Mouse (Mus musculus) kidney, embryonic 15.5 days (tissue): ENCODE results near the gene Vmn1r148. TPM values are rescaled to one million over a fixed set of nuclear protein-coding genes. Genes with fewer than 3 reads are reported as not detected.
"Not testable (repeated sequence)": the region's sequence is repeated elsewhere in the genome, so short reads cannot be mapped to it uniquely, and the experiment has no call there.

Experiments
- ATAC-seq: fragments of 200-750 bp; cut with Nextera tagmentation; replicated peaks from 2 replicates; pipeline ENCODE4 v1.8.0; 2017; ENCODE audit warnings: moderate TSS enrichment; ENCODE audit not compliant: low FRiP score
- H3K27ac ChIP-seq: fragments of 300-500 bp; sonication (generic); 2 replicates; pipeline ENCODE4 v1.5.1; 2015; ENCODE audit warnings: mild to moderate bottlenecking, inconsistent platforms
- H3K27me3 ChIP-seq: fragments of 300-500 bp; sonication (generic); 2 replicates; pipeline ENCODE4 v1.6.1; 2015; ENCODE audit warnings: inconsistent platforms
- H3K36me3 ChIP-seq: fragments of 300-500 bp; sonication (generic); 2 replicates; pipeline ENCODE4 v1.6.1; 2015; ENCODE audit warnings: inconsistent platforms
- H3K4me1 ChIP-seq: fragments of 300-500 bp; sonication (generic); 2 replicates; pipeline ENCODE4 v1.6.1; 2015; ENCODE audit warnings: inconsistent platforms
- H3K4me2 ChIP-seq: fragments of 300-500 bp; sonication (generic); 2 replicates; pipeline ENCODE4 v1.6.1; 2015; ENCODE audit warnings: moderate library complexity, mild to moderate bottlenecking, inconsistent platforms
- H3K4me3 ChIP-seq: fragments of 300-500 bp; sonication (generic); replicated peaks from 2 replicates; pipeline ENCODE4 v1.5.1; 2015; ENCODE audit warnings: mild to moderate bottlenecking, inconsistent platforms
- H3K9ac ChIP-seq: fragments of 300-500 bp; sonication (generic); 2 replicates; pipeline ENCODE4 v1.6.1; 2015; ENCODE audit warnings: mild to moderate bottlenecking, inconsistent platforms
- H3K9me3 ChIP-seq: fragments of 300-500 bp; sonication (generic); replicated peaks from 2 replicates; pipeline ENCODE4 v1.6.1; 2016; ENCODE audit warnings: inconsistent platforms
- WGBS: fragments of 180-500 bp; shearing (Covaris S2); methylation state at CpG from one replicate; pipeline ENCODE4 v1.1.7; 2015; ENCODE audit warnings: mixed read lengths; 5-methylcytosine and 5-hydroxymethylcytosine counted together
- polyA plus RNA-seq: library from polyadenylated mRNA; unstranded; fragments of >200 nt; fragmentation: Nextera tagmentation; extraction: Ambion mirVana; gene quantifications from 2 replicates; pipeline ENCODE4 v1.2.1, GENCODE M21; 2015

Vmn1r148 gene
- not detected in 2 replicates for polyA plus RNA-seq

- not testable (repeated sequence) for H3K36me3 ChIP-seq, ATAC-seq, H3K4me1 ChIP-seq, H3K9me3 ChIP-seq, H3K4me3 ChIP-seq, H3K27me3 ChIP-seq, H3K4me2 ChIP-seq, H3K9ac ChIP-seq, H3K27ac ChIP-seq
- no CpG with 5 or more reads among the region's 3 CpGs for WGBS
Observed at GRCm38 (mm10) chr7:22413283-22413682, at the start of gene Vmn1r148. Gene Vmn1r148 (plus strand): TSS chr7:22413583.

- WGBS, result no CpG with 5 or more reads among the region's 1 CpGs
- ATAC-seq, H3K36me3 ChIP-seq, H3K27ac ChIP-seq, H3K4me1 ChIP-seq, H3K4me2 ChIP-seq, H3K4me3 ChIP-seq, H3K9ac ChIP-seq, H3K9me3 ChIP-seq, H3K27me3 ChIP-seq: not testable (repeated sequence)
Observed at GRCm38 (mm10) chr7:22370939-22371338, 42.4 kb upstream of the Vmn1r148 start, which contains the start of gene Gm8660. Gene Gm8660 (minus strand): TSS chr7:22371039.

- ATAC-seq, H3K4me3 ChIP-seq, H3K9ac ChIP-seq, H3K36me3 ChIP-seq, H3K27me3 ChIP-seq, H3K27ac ChIP-seq, H3K4me2 ChIP-seq, H3K9me3 ChIP-seq, H3K4me1 ChIP-seq: not testable (repeated sequence)
- no CpG with 5 or more reads among the region's 2 CpGs for whole genome bisulfite sequencing
Observed at GRCm38 (mm10) chr7:22438129-22438528, 24.7 kb downstream of the Vmn1r148 start, which contains the start of gene Vmn1r149. Gene Vmn1r149 (minus strand): TSS chr7:22438229.

GRCm38 (mm10) chr7:22463975-22464374, 50.6 kb downstream of the Vmn1r148 start, which contains the start of gene Gm10665:
Gene Gm10665 (minus strand): TSS chr7:22464075.
- not testable (repeated sequence) for H3K4me3 ChIP-seq, H3K4me1 ChIP-seq, H3K27ac ChIP-seq, H3K4me2 ChIP-seq, H3K9me3 ChIP-seq, ATAC-seq, H3K36me3 ChIP-seq, H3K27me3 ChIP-seq, H3K9ac ChIP-seq
- no CpG with 5 or more reads among the region's 5 CpGs for WGBS

Other genes starting within 250 kb of the Vmn1r148 start
- gene Vmn1r142, start 249.5 kb upstream of the Vmn1r148 start, polyA plus RNA-seq, result not detected in 2 replicates
- gene Vmn1r143, start 224.2 kb upstream of the Vmn1r148 start, polyA plus RNA-seq, result not detected in 2 replicates
- gene Gm8653, start 212.3 kb upstream of the Vmn1r148 start, polyA plus RNA-seq, result not detected in 2 replicates
- gene Gm8453, start 184.1 kb upstream of the Vmn1r148 start, polyA plus RNA-seq, result not detected in 2 replicates
- gene Gm4187, start 83.9 kb upstream of the Vmn1r148 start, polyA plus RNA-seq, result not detected in 2 replicates
- not detected in 2 replicates for gene Gm8660, start 42.5 kb upstream of the Vmn1r148 start, polyA plus RNA-seq
- gene Vmn1r149, start 24.6 kb downstream of the Vmn1r148 start, polyA plus RNA-seq, result not detected in 2 replicates
- gene Gm10665, start 50.5 kb downstream of the Vmn1r148 start, polyA plus RNA-seq, result not detected in 2 replicates
- gene Vmn1r151, start 86.1 kb downstream of the Vmn1r148 start, polyA plus RNA-seq, result not detected in 2 replicates
- gene Vmn1r152, start 109.4 kb downstream of the Vmn1r148 start, polyA plus RNA-seq, result not detected in 2 replicates
- not detected in 2 replicates for gene Gm8677, start 121.3 kb downstream of the Vmn1r148 start, polyA plus RNA-seq
- gene Gm4201, start 151.8 kb downstream of the Vmn1r148 start, polyA plus RNA-seq, result not detected in 2 replicates
- gene Gm4565, start 174.5 kb downstream of the Vmn1r148 start, polyA plus RNA-seq, result not detected in 2 replicates
- gene Vmn1r155, start 244.4 kb downstream of the Vmn1r148 start, polyA plus RNA-seq, result not detected in 2 replicates